Mouse (Mus musculus): ENCODE data around the gene Mobp. TPM values are rescaled to one million over a fixed set of nuclear protein-coding genes. Genes with fewer than 3 reads are reported as not detected.
"Not testable (repeated sequence)": the region's sequence is repeated elsewhere in the genome, so short reads cannot be mapped to it uniquely, and the experiment has no call there.

Mobp gene
- not detected in 2 replicates for polyA plus RNA-seq (2016; fragmentation: Nextera tagmentation; extraction: Ambion mirVana)

DNA sequence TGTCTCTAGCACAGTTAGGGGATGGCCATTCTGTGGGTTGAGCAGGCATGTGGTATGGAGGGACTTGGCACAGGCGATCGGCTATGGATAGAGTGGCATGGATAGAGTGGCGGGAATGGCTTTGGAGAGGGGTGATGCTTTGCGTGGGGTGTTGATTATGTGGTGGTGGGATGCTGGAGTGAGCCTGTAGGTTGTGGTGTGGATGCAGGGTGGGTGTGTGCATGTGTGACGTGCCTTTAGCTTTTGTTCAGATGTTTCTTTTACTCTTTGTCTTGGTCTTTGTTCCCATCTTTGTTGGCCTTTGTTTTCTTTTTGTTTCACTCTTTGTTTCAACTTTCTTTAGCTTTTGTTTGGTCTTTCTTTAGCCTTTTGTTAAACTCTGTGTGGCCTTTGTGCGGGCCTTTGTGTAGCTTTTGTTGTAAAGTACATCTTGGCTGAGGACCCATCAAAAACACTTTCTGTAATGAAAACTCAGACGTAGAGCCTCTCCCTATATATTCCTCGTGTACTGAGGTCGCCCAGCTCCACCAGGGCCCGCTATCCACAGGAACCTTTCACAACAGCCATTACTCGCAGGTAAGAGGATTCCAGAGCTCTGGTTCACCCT is at the start of gene Mobp:
Gene Mobp, plus strand, starts transcription at position 486 of the 607 bp plus-strand sequence.
- no peaks in the 10 kb centered on the region for H3K4me1 ChIP-seq
- DNase-seq (ENCODE audit: low spot score): no peak
- H3K9me3 ChIP-seq: no peaks in the 10 kb centered on the region
- H3K36me3 ChIP-seq: no peaks in the 10 kb centered on the region
- H3K27ac ChIP-seq: no peak within 1 kb of the TSS
- 76% methylated on average over 11 of the region's 11 CpGs for WGBS
- H3K4me3 ChIP-seq: no peak within 1 kb of the TSS
- H3K27me3 ChIP-seq (ENCODE audit: insufficient read depth, poor library complexity, severe bottlenecking): no peaks in the 10 kb centered on the region; the same call in 1 of the 2 replicates

DNA sequence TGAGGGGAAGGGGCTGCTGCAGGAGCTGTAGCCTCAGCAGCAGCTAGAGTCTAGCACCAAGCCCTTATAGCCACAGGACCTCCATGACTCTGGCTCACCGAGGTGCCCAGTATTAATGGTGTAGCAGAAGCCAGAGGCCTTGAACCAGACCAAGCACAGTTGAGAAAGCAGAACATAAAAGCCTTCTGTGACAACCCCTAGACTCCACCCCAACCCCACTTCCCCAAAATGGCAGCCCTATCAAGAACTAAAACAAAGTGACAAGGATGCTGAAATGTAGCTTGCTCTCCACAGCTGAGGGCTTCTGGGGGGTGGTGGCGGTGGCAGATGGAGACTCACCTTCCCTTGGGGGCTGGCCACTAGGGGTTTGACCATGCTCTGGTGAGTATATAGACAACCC is 48.3 kb upstream of the Mobp start:
- 93% methylated on average over 2 of the region's 2 CpGs for WGBS
- Histone ChIP-seq H3K27me3 (ENCODE audit: insufficient read depth, poor library complexity, severe bottlenecking) (no peaks in the 10 kb centered on the region), H3K9me3 (0 out of 2 replicates have a peak, but pooled peaks cover 2% of the 10 kb centered on the region), H3K4me3 (no peak overlapping the region), H3K27ac (no peak overlapping the region), H3K4me1 (no peaks in the 10 kb centered on the region), H3K36me3 (no peaks in the 10 kb centered on the region)
- DNase-seq (ENCODE audit: low spot score): peak; percentile 67

DNA sequence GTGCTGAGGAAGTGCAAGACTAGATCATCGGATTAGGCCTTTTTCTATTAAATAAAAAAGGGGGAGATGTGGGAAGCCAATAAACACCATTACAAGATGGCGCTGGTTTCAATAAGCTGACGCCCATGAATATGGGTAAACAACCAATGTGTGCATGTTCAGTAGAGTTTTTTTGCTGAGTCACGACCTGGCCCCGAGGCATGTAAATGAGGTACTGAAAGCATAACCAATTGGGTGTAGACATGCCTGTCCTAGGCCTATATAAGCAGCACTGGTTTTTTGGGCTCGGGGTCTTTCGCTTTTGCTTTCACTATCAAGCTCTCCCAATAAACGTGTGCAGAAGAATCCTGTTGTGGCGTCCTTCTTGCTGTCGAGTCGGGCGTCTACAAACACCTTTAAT is 40.6 kb upstream of the Mobp start:
- not testable (repeated sequence) for H3K9me3 ChIP-seq; H3K36me3 ChIP-seq; H3K4me1 ChIP-seq; H3K27me3 ChIP-seq (ENCODE audit: insufficient read depth, poor library complexity, severe bottlenecking); H3K4me3 ChIP-seq; H3K27ac ChIP-seq
- 93% methylated on average over 12 of the region's 12 CpGs for WGBS
- DNase-seq (ENCODE audit: low spot score): peak; percentile 58

DNA sequence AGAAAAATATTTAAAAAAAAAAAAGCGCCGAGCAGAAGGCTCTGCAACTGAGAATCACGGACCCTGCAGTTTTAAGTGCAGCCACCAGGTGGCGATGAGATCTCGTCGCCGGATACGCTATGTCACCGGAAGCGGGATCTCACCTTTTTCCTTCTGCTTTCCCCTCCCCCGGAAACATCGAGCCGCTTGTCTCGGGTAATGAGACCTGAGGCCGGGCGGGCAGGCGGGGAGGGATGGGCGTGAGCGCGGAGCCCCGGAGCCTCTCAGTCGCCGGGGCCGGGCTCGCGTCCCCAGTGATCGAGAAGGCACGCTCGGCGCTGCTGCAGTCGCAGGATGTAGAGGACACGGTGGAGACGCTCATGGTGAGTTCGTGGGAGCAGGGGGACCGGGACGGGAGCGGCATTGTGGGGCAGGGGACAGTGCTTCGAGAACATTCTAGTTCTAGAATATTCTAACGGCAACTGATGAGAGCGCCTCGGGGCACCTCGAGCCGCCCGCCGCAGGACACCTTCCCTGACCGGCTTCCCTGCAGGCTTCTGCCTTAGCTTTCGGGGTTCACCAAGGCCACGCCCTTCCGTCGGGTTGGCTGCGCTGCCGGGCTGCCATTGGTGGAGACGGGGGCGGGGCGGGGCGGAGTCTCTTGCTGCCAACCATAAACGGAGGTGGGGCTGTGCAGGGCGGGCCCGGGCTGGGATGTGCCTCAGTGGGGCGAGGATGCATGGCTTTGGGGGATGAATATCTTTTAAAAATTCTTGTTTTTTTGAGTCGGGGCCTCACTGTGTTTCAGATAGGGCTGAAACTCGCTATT is 39.1 kb upstream of the Mobp start, which contains the start of gene Slc25a38:
Gene Slc25a38, plus strand, starts transcription at position 164 of the 808 bp plus-strand sequence.
- Histone ChIP-seq H3K9me3 (no peaks in the 10 kb centered on the region), H3K27me3 (ENCODE audit: insufficient read depth, poor library complexity, severe bottlenecking) (no peaks in the 10 kb centered on the region), H3K4me3 (peak within 1 kb of the TSS; percentile 95), H3K36me3 (no peaks in the 10 kb centered on the region), H3K4me1 (peaks cover 10% of the 10 kb centered on the region), H3K27ac (peak within 1 kb of the TSS; percentile 88)
- DNase-seq (ENCODE audit: low spot score): peak; percentile 97
- 1% methylated on average over 62 of the region's 62 CpGs for WGBS

GRCm38 (mm10) chr9:120111156-120111945 is 38.2 kb upstream of the Mobp start:
- peak; percentile 70 for DNase-seq (ENCODE audit: low spot score)
- Histone ChIP-seq H3K27ac (peak overlapping the region; percentile 88; the same call in 1 of the 2 replicates), H3K27me3 (ENCODE audit: insufficient read depth, poor library complexity, severe bottlenecking) (no peaks in the 10 kb centered on the region), H3K9me3 (no peaks in the 10 kb centered on the region), H3K4me1 (peaks cover 20% of the 10 kb centered on the region), H3K36me3 (0 out of 2 replicates have a peak, but pooled peaks cover under 1% of the 10 kb centered on the region), H3K4me3 (peak overlapping the region; percentile 95)
- WGBS: 74% methylated on average over 15 of the region's 15 CpGs

- peaks cover 22% of the 10 kb centered on the region for H3K4me1 ChIP-seq
- peaks cover 10% of the 10 kb centered on the region for H3K36me3 ChIP-seq
- H3K27me3 ChIP-seq (ENCODE audit: insufficient read depth, poor library complexity, severe bottlenecking): no peaks in the 10 kb centered on the region
- WGBS: 75% methylated on average over 6 of the region's 6 CpGs
- H3K27ac ChIP-seq: no peak overlapping the region
- peak; percentile 76 for DNase-seq (ENCODE audit: low spot score)
- no peaks in the 10 kb centered on the region for H3K9me3 ChIP-seq
- H3K4me3 ChIP-seq: no peak overlapping the region
Measured at GRCm38 (mm10) chr9:120112472-120112871, 37.0 kb upstream of the Mobp start.

- Histone ChIP-seq H3K4me3 (no peak overlapping the region), H3K36me3 (peaks cover 20% of the 10 kb centered on the region), H3K4me1 (peaks cover 22% of the 10 kb centered on the region), H3K27ac (0 out of 2 replicates have a peak overlapping the region, but pooled peaks have one; percentile 44), H3K27me3 (ENCODE audit: insufficient read depth, poor library complexity, severe bottlenecking) (no peaks in the 10 kb centered on the region), H3K9me3 (no peaks in the 10 kb centered on the region)
- DNase-seq (ENCODE audit: low spot score): peak; percentile 51
- 94% methylated on average over 7 of the region's 7 CpGs for WGBS
Measured at GRCm38 (mm10) chr9:120113456-120113855, 36.1 kb upstream of the Mobp start.

- no peaks in the 10 kb centered on the region for H3K9me3 ChIP-seq
- DNase-seq (ENCODE audit: low spot score): peak; percentile 75
- no peak overlapping the region for H3K4me3 ChIP-seq
- peak overlapping the region; percentile 79; the same call in 1 of the 2 replicates for H3K27ac ChIP-seq
- WGBS: 88% methylated on average over 17 of the region's 17 CpGs
- H3K36me3 ChIP-seq: peaks cover 26% of the 10 kb centered on the region
- peaks cover 22% of the 10 kb centered on the region for H3K4me1 ChIP-seq
- H3K27me3 ChIP-seq (ENCODE audit: insufficient read depth, poor library complexity, severe bottlenecking): no peaks in the 10 kb centered on the region
Measured at GRCm38 (mm10) chr9:120114051-120114788, 35.3 kb upstream of the Mobp start.

GRCm38 (mm10) chr9:120114789-120115151 is 34.7 kb upstream of the Mobp start:
- 86% methylated on average over 2 of the region's 2 CpGs for WGBS
- Histone ChIP-seq H3K36me3 (peaks cover 32% of the 10 kb centered on the region), H3K27ac (peak overlapping the region; percentile 79; the same call in 1 of the 2 replicates), H3K27me3 (ENCODE audit: insufficient read depth, poor library complexity, severe bottlenecking) (no peaks in the 10 kb centered on the region), H3K4me1 (peaks cover 22% of the 10 kb centered on the region), H3K9me3 (no peaks in the 10 kb centered on the region), H3K4me3 (no peak overlapping the region; the same call in 1 of the 2 replicates)
- peak; percentile 69 for DNase-seq (ENCODE audit: low spot score)

- Histone ChIP-seq H3K4me3 (0 out of 2 replicates have a peak overlapping the region, but pooled peaks have one; percentile 5), H3K4me1 (peaks cover 22% of the 10 kb centered on the region), H3K36me3 (peaks cover 40% of the 10 kb centered on the region), H3K27me3 (ENCODE audit: insufficient read depth, poor library complexity, severe bottlenecking) (no peaks in the 10 kb centered on the region), H3K9me3 (no peaks in the 10 kb centered on the region), H3K27ac (peak overlapping the region; percentile 79)
- peak; percentile 90 for DNase-seq (ENCODE audit: low spot score)
- WGBS: 56% methylated on average over 5 of the region's 5 CpGs
Measured at GRCm38 (mm10) chr9:120115580-120115979, 33.9 kb upstream of the Mobp start.

DNA sequence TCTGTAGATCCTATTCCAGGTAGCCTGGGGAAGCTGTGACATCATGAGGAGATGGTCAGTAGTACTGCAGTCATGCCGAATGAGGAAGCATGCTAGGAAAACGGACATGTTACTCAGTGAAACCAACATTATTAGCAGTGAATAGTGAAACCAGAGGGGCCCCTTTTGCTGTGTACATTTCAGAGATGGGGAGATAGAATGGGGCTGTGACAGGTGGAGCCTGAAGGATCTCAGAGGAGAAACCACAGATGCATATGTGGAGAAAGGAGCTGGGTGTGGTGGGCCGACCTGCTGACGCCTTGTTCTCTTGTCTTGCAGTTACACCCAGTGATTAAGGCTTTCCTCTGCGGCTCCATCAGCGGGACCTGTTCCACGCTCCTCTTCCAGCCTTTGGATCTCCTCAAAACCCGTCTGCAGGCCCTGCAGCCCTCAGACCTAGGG is 33.3 kb upstream of the Mobp start:
- peaks cover 46% of the 10 kb centered on the region for H3K36me3 ChIP-seq
- peak overlapping the region; percentile 5; the same call in 1 of the 2 replicates for H3K4me3 ChIP-seq
- peak; percentile 87 for DNase-seq (ENCODE audit: low spot score)
- WGBS: 69% methylated on average over 8 of the region's 8 CpGs
- H3K9me3 ChIP-seq: no peaks in the 10 kb centered on the region
- H3K4me1 ChIP-seq: peaks cover 22% of the 10 kb centered on the region
- H3K27ac ChIP-seq: peak overlapping the region; percentile 79
- H3K27me3 ChIP-seq (ENCODE audit: insufficient read depth, poor library complexity, severe bottlenecking): no peaks in the 10 kb centered on the region

GRCm38 (mm10) chr9:120118212-120118611 is 31.3 kb upstream of the Mobp start:
- 89% methylated on average over 4 of the region's 4 CpGs for WGBS
- H3K36me3 ChIP-seq: peaks cover 60% of the 10 kb centered on the region
- no peak overlapping the region for H3K4me3 ChIP-seq
- DNase-seq (ENCODE audit: low spot score): peak; percentile 56
- no peaks in the 10 kb centered on the region for H3K9me3 ChIP-seq
- peaks cover 22% of the 10 kb centered on the region for H3K4me1 ChIP-seq
- peak overlapping the region; percentile 79; the same call in 1 of the 2 replicates for H3K27ac ChIP-seq
- H3K27me3 ChIP-seq (ENCODE audit: insufficient read depth, poor library complexity, severe bottlenecking): no peaks in the 10 kb centered on the region
